Mouse (Mus musculus) hindbrain, embryonic 12.5 days (tissue): ENCODE measurements at regions not wholly inside any gene's neighbourhood (a gene's known extent, or its start where the extent isn't known, plus 50 kb on each side); places are given as distances from the start of the nearest gene placed in this dataset.

Source experiments
- ATAC-seq: fragments of 200-750 bp; cut with Nextera tagmentation; 2 replicates; pipeline ENCODE4 v1.8.0; 2017; ENCODE audit warnings: moderate TSS enrichment; ENCODE audit not compliant: low FRiP score
- H3K27ac ChIP-seq: fragments of 300-500 bp; sonication (generic); 2 replicates; pipeline ENCODE4 v1.5.1; 2016; ENCODE audit warnings: mild to moderate bottlenecking
- H3K27me3 ChIP-seq: fragments of 300-500 bp; sonication (generic); 2 replicates; pipeline ENCODE4 v1.6.1; 2016; ENCODE audit warnings: mild to moderate bottlenecking
- H3K36me3 ChIP-seq: fragments of 300-500 bp; sonication (generic); 2 replicates; pipeline ENCODE4 v1.6.1; 2016; ENCODE audit warnings: mild to moderate bottlenecking
- H3K4me1 ChIP-seq: fragments of 300-500 bp; sonication (generic); 2 replicates; pipeline ENCODE4 v1.6.1; 2016
- H3K4me2 ChIP-seq: fragments of 300-500 bp; sonication (generic); replicated peaks from 2 replicates; pipeline ENCODE4 v1.6.1; 2016; ENCODE audit warnings: mild to moderate bottlenecking
- H3K4me3 ChIP-seq: fragments of 300-500 bp; sonication (generic); 2 replicates; pipeline ENCODE4 v1.5.1; 2016; ENCODE audit warnings: mild to moderate bottlenecking
- H3K9ac ChIP-seq: fragments of 300-500 bp; sonication (generic); 2 replicates; pipeline ENCODE4 v1.6.1; 2016; ENCODE audit warnings: mild to moderate bottlenecking, moderate library complexity
- H3K9me3 ChIP-seq: fragments of 300-500 bp; sonication (generic); replicated peaks from 2 replicates; pipeline ENCODE4 v1.6.1; 2016; ENCODE audit warnings: mild to moderate bottlenecking
- WGBS: fragments of 180-500 bp; shearing (Covaris S2); methylation state at CpG from one replicate; pipeline ENCODE4 v1.1.7; 2016; 5-methylcytosine and 5-hydroxymethylcytosine counted together

GRCm38 (mm10) chr1:177627814-177628213, 101.8 kb upstream of the 1700016C15Rik start:
- Histone ChIP-seq H3K4me2 (no peak overlapping the region), H3K27ac (no peak overlapping the region), H3K36me3 (no peaks in the 10 kb centered on the region), H3K9me3 (no peaks in the 10 kb centered on the region), H3K9ac (no peak overlapping the region), H3K4me3 (no peak overlapping the region), H3K4me1 (peaks cover 10% of the 10 kb centered on the region; the same call in 1 of the 2 replicates), H3K27me3 (no peaks in the 10 kb centered on the region)
- 97% methylated on average over 4 of the region's 4 CpGs for WGBS
- no peak for ATAC-seq

- WGBS, result 73% methylated on average over 9 of the region's 9 CpGs
Measured at GRCm38 (mm10) chr1:177633966-177634602, 95.5 kb upstream of the 1700016C15Rik start.

GRCm38 (mm10) chr1:177637061-177637460, 92.6 kb upstream of the 1700016C15Rik start:
- Histone ChIP-seq H3K4me3 (no peak overlapping the region), H3K27ac (no peak overlapping the region), H3K4me1 (peaks cover 20% of the 10 kb centered on the region), H3K9ac (no peak overlapping the region), H3K4me2 (no peak overlapping the region), H3K36me3 (no peaks in the 10 kb centered on the region), H3K27me3 (no peaks in the 10 kb centered on the region), H3K9me3 (no peaks in the 10 kb centered on the region)
- WGBS, result 91% methylated on average over 9 of the region's 9 CpGs
- no peak for ATAC-seq

More at GRCm38 (mm10) chr1:177633966-177634602, 95.5 kb upstream of the 1700016C15Rik start:
- Histone ChIP-seq H3K4me2 (no peak overlapping the region), H3K4me3 (no peak overlapping the region), H3K27me3 (no peaks in the 10 kb centered on the region), H3K9ac (no peak overlapping the region), H3K4me1 (0 out of 2 replicates have a peak, but pooled peaks cover 3% of the 10 kb centered on the region), H3K36me3 (no peaks in the 10 kb centered on the region), H3K27ac (no peak overlapping the region), H3K9me3 (no peaks in the 10 kb centered on the region)
- ATAC-seq, result no peak

GRCm38 (mm10) chr1:177638381-177638780, 91.2 kb upstream of the 1700016C15Rik start:
- H3K9ac ChIP-seq, result no peak overlapping the region
- 86% methylated on average over 10 of the region's 10 CpGs for WGBS
- no peak overlapping the region for H3K4me3 ChIP-seq
- no peak overlapping the region for H3K27ac ChIP-seq
- no peaks in the 10 kb centered on the region for H3K9me3 ChIP-seq
- H3K36me3 ChIP-seq, result no peaks in the 10 kb centered on the region
- no peak for ATAC-seq
- H3K4me2 ChIP-seq, result no peak overlapping the region
- H3K4me1 ChIP-seq, result peaks cover 20% of the 10 kb centered on the region
- no peaks in the 10 kb centered on the region for H3K27me3 ChIP-seq

- peaks cover 18% of the 10 kb centered on the region for H3K4me1 ChIP-seq
- H3K9ac ChIP-seq, result no peak overlapping the region
Measured at GRCm38 (mm10) chr1:177639931-177640846, 89.4 kb upstream of the 1700016C15Rik start.

GRCm38 (mm10) chr1:177642712-177643467, 86.7 kb upstream of the 1700016C15Rik start:
- H3K4me1 ChIP-seq, result peaks cover 20% of the 10 kb centered on the region
- H3K4me2 ChIP-seq, result no peak overlapping the region
- no peak overlapping the region for H3K27ac ChIP-seq
- no peak overlapping the region for H3K4me3 ChIP-seq
- H3K9ac ChIP-seq, result no peak overlapping the region
- no peak for ATAC-seq
- no peaks in the 10 kb centered on the region for H3K27me3 ChIP-seq
- H3K9me3 ChIP-seq, result no peaks in the 10 kb centered on the region
- H3K36me3 ChIP-seq, result no peaks in the 10 kb centered on the region
- 69% methylated on average over 10 of the region's 10 CpGs for WGBS

More at GRCm38 (mm10) chr1:177639931-177640846, 89.4 kb upstream of the 1700016C15Rik start:
- Histone ChIP-seq H3K4me3 (peak overlapping the region; percentile 5; the same call in 1 of the 2 replicates), H3K27me3 (no peaks in the 10 kb centered on the region), H3K36me3 (no peaks in the 10 kb centered on the region), H3K27ac (0 out of 2 replicates have a peak overlapping the region, but pooled peaks have one; percentile 60), H3K4me2 (peak overlapping the region; percentile 41), H3K9me3 (no peaks in the 10 kb centered on the region)
- WGBS, result 22% methylated on average over 20 of the region's 20 CpGs
- ATAC-seq, result peak; percentile 72

GRCm38 (mm10) chr1:177643662-177644061, 86.0 kb upstream of the 1700016C15Rik start:
- 85% methylated on average over 3 of the region's 3 CpGs for WGBS
- H3K9me3 ChIP-seq, result no peaks in the 10 kb centered on the region

GRCm38 (mm10) chr1:177644214-177644613, 85.4 kb upstream of the 1700016C15Rik start:
- Histone ChIP-seq H3K27me3 (no peaks in the 10 kb centered on the region), H3K36me3 (no peaks in the 10 kb centered on the region), H3K4me1 (peaks cover 20% of the 10 kb centered on the region), H3K27ac (no peak overlapping the region), H3K4me2 (no peak overlapping the region), H3K9me3 (no peaks in the 10 kb centered on the region), H3K9ac (no peak overlapping the region), H3K4me3 (no peak overlapping the region)
- no peak for ATAC-seq
- WGBS, result 90% methylated on average over 4 of the region's 4 CpGs

More at GRCm38 (mm10) chr1:177643662-177644061, 86.0 kb upstream of the 1700016C15Rik start:
- Histone ChIP-seq H3K36me3 (no peaks in the 10 kb centered on the region), H3K4me3 (no peak overlapping the region), H3K4me2 (no peak overlapping the region), H3K27me3 (no peaks in the 10 kb centered on the region), H3K27ac (no peak overlapping the region), H3K4me1 (peaks cover 20% of the 10 kb centered on the region), H3K9ac (no peak overlapping the region)
- ATAC-seq, result no peak

GRCm38 (mm10) chr1:177645327-177645726, 84.3 kb upstream of the 1700016C15Rik start:
- Histone ChIP-seq H3K4me2 (no peak overlapping the region), H3K36me3 (no peaks in the 10 kb centered on the region), H3K27ac (no peak overlapping the region), H3K4me1 (peaks cover 11% of the 10 kb centered on the region), H3K9me3 (no peaks in the 10 kb centered on the region), H3K9ac (no peak overlapping the region), H3K27me3 (no peaks in the 10 kb centered on the region), H3K4me3 (no peak overlapping the region)
- ATAC-seq, result no peak
- 69% methylated on average over 4 of the region's 4 CpGs for WGBS

GRCm38 (mm10) chr1:177645897-177646535, 83.6 kb upstream of the 1700016C15Rik start:
- no peak overlapping the region for H3K4me2 ChIP-seq
- H3K4me1 ChIP-seq, result peaks cover 4% of the 10 kb centered on the region
- H3K4me3 ChIP-seq, result no peak overlapping the region
- H3K27me3 ChIP-seq, result no peaks in the 10 kb centered on the region
- no peaks in the 10 kb centered on the region for H3K9me3 ChIP-seq
- no peak overlapping the region for H3K27ac ChIP-seq
- WGBS, result 67% methylated on average over 5 of the region's 5 CpGs
- H3K9ac ChIP-seq, result no peak overlapping the region
- ATAC-seq, result peak; percentile 53; the same call in 1 of the 2 replicates
- no peaks in the 10 kb centered on the region for H3K36me3 ChIP-seq

GRCm38 (mm10) chr1:177647876-177648275, 81.7 kb upstream of the 1700016C15Rik start:
- H3K9me3 ChIP-seq, result no peaks in the 10 kb centered on the region
- H3K9ac ChIP-seq, result no peak overlapping the region
- no peaks in the 10 kb centered on the region for H3K27me3 ChIP-seq
- no peak overlapping the region for H3K4me2 ChIP-seq
- H3K36me3 ChIP-seq, result no peaks in the 10 kb centered on the region
- WGBS, result 85% methylated on average over 1 of the region's 1 CpGs
- H3K27ac ChIP-seq, result no peak overlapping the region
- H3K4me3 ChIP-seq, result no peak overlapping the region
- H3K4me1 ChIP-seq, result peaks cover 2% of the 10 kb centered on the region; the same call in 1 of the 2 replicates
- no peak for ATAC-seq
